Mouse (Mus musculus): Measurements from ENCODE around the gene Gm10570.

The Gm10570 gene

DNA sequence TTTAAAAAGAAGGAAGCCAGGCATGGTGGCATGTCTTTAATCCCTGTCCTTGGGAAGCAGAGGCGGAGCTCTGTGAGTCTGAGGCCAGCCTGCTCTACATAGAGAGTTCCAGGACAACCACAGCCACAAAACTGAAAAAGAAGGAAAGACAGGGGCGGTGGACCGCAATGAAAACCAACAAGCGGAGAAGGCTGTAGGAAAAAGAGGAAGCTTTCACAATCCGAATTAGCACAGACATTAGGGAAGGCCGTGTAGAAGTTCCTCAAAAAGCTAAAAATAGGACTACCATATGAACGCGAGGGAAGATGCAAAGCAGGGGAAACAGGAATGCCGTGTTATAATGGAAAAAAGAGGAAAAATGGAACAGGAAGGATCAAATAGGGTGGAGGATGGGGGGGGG is 24.6 kb downstream of the Gm10570 start:
- no peaks in the 10 kb centered on the region for H3K9me3 ChIP-seq (ENCODE audit: low read length)
- no peak overlapping the region for H3K4me3 ChIP-seq (replicated peaks; ENCODE audit: low read length)
- no peaks in the 10 kb centered on the region for H3K36me3 ChIP-seq (ENCODE audit: insufficient read depth, low read length)
- no peak for TF ChIP-seq CTCF (conservative IDR thresholded peaks at IDR 0.05; ENCODE audit: low read length)
- no peak for TF ChIP-seq NANOG (IDR thresholded peaks at IDR 0.05; ENCODE audit: borderline replicate concordance, low read length)
- TF ChIP-seq POU5F1 (IDR thresholded peaks at IDR 0.05; ENCODE audit: borderline replicate concordance, low read length): no peak
- H3K4me1 ChIP-seq (replicated peaks; ENCODE audit: low read depth, low read length): no peaks in the 10 kb centered on the region
- peaks cover 64% of the 10 kb centered on the region for H3K27me3 ChIP-seq (ENCODE audit: insufficient read depth, low read length)

DNA sequence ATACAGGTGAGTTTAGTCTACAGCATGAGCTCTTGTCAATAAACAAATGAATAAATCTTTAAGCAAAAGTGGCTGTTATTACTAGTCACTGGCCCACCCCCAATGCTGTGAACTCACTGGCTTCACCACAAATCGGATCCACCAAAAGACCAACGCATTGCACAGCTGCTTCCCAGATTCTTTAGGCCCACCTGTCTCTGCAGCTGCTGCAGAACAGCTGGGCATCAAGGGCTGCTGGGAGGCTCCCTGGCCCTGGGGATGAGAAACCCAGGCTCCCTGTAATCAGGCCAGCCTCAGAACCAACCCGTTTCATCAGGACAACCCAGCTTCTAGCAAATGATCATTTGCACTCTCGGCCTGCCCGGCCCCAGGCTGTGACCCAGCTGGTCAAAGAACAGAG is 25.6 kb downstream of the Gm10570 start:
- no peaks in the 10 kb centered on the region for H3K4me1 ChIP-seq (replicated peaks; ENCODE audit: low read depth, low read length)
- H3K4me3 ChIP-seq (replicated peaks; ENCODE audit: low read length): no peak overlapping the region
- no peaks in the 10 kb centered on the region for H3K9me3 ChIP-seq (ENCODE audit: low read length)
- TF ChIP-seq NANOG (IDR thresholded peaks at IDR 0.05; ENCODE audit: borderline replicate concordance, low read length) (no peak), POU5F1 (IDR thresholded peaks at IDR 0.05; ENCODE audit: borderline replicate concordance, low read length) (no peak), CTCF (conservative IDR thresholded peaks at IDR 0.05; ENCODE audit: low read length) (no peak)
- peaks cover 73% of the 10 kb centered on the region for H3K27me3 ChIP-seq (ENCODE audit: insufficient read depth, low read length)
- H3K36me3 ChIP-seq (ENCODE audit: insufficient read depth, low read length): no peaks in the 10 kb centered on the region

DNA sequence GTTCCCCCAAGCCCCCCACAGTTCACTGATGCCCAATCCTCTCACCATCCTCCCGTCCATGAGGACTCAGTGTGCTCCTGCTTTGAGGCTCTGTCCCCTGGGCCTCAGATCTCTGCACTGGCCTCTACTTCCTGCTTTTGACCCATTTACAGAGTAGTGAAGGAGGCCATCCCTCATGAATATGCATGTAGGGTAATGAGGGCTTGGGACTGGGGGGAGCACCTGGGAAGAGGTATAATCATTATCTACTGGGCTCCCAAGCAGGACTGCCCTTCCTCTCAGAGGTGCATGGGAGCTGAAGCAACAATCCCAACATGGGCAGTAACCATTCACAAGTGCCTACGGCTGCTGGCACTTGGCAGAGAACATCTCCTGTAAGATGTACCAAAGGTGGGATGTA is 29.4 kb downstream of the Gm10570 start, which contains the start of gene Serinc2:
Gene Serinc2, minus strand, starts transcription at position 101 of the 400 bp plus-strand sequence.
- Histone ChIP-seq H3K4me1 (replicated peaks; ENCODE audit: low read depth, low read length) (peaks cover 11% of the 10 kb centered on the region), H3K4me3 (replicated peaks; ENCODE audit: low read length) (no peak within 1 kb of the TSS), H3K27me3 (ENCODE audit: insufficient read depth, low read length) (peaks cover 83% of the 10 kb centered on the region), H3K36me3 (ENCODE audit: insufficient read depth, low read length) (no peaks in the 10 kb centered on the region), H3K9me3 (ENCODE audit: low read length) (no peaks in the 10 kb centered on the region)
- TF ChIP-seq POU5F1 (IDR thresholded peaks at IDR 0.05; ENCODE audit: borderline replicate concordance, low read length) (peak; percentile 59; the same call in 1 of the 2 replicates), CTCF (conservative IDR thresholded peaks at IDR 0.05; ENCODE audit: low read length) (no peak)

DNA sequence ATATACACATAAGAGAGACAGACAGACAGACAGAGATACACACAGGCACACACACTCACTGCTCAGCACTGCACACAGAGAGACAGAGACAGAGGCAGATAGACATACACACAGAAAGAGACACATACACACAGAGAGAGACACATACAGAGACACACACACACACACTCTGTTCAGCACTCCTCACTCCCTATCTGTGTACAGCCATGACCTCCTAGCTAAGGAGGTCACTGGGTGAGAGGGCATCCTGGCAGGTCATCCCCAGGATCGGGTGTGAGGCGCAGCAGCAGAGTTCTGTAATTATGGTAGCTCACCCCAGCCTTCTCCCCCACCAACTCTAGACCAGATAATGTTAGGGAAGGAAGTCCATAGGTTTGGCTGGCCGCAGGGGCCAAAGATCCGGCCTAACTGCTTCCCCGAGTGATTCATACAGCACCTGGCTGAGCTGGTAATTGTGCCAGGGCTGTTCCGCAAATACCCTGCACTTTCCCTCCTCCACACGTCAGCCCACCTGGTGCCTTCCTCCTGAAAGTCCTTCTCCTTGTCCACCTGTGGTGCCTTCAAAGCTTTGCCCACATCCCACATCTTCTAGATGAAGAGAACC is 31.8 kb downstream of the Gm10570 start:
- peaks cover 17% of the 10 kb centered on the region for H3K4me1 ChIP-seq (replicated peaks; ENCODE audit: low read depth, low read length)
- no peak overlapping the region for H3K4me3 ChIP-seq (replicated peaks; ENCODE audit: low read length)
- TF ChIP-seq POU5F1 (IDR thresholded peaks at IDR 0.05; ENCODE audit: borderline replicate concordance, low read length): no peak
- no peak for TF ChIP-seq NANOG (IDR thresholded peaks at IDR 0.05; ENCODE audit: borderline replicate concordance, low read length)
- TF ChIP-seq CTCF (conservative IDR thresholded peaks at IDR 0.05; ENCODE audit: low read length): no peak
- H3K36me3 ChIP-seq (ENCODE audit: insufficient read depth, low read length): no peaks in the 10 kb centered on the region
- peaks cover 90% of the 10 kb centered on the region for H3K27me3 ChIP-seq (ENCODE audit: insufficient read depth, low read length)
- no peaks in the 10 kb centered on the region for H3K9me3 ChIP-seq (ENCODE audit: low read length)

DNA sequence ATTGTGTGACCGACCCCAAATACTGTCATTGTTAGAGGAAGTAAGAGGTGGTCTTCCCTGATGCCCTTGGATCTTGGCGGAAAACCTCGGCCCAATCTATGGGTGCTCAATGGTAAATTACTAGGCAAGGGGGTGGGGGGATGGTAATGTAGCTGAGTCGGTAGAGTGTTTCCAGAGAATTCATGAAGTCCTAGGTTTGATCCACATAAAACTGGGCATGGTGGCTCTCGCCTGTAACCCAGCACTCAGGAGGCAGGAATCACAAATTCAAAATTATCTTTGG is 32.7 kb downstream of the Gm10570 start:
- H3K4me1 ChIP-seq (replicated peaks; ENCODE audit: low read depth, low read length): peaks cover 17% of the 10 kb centered on the region
- peaks cover 90% of the 10 kb centered on the region for H3K27me3 ChIP-seq (ENCODE audit: insufficient read depth, low read length)
- TF ChIP-seq NANOG (IDR thresholded peaks at IDR 0.05; ENCODE audit: borderline replicate concordance, low read length): no peak
- TF ChIP-seq POU5F1 (IDR thresholded peaks at IDR 0.05; ENCODE audit: borderline replicate concordance, low read length): no peak
- no peak for TF ChIP-seq CTCF (conservative IDR thresholded peaks at IDR 0.05; ENCODE audit: low read length)
- H3K4me3 ChIP-seq (replicated peaks; ENCODE audit: low read length): peak overlapping the region; percentile 84
- no peaks in the 10 kb centered on the region for H3K36me3 ChIP-seq (ENCODE audit: insufficient read depth, low read length)
- no peaks in the 10 kb centered on the region for H3K9me3 ChIP-seq (ENCODE audit: low read length)

DNA sequence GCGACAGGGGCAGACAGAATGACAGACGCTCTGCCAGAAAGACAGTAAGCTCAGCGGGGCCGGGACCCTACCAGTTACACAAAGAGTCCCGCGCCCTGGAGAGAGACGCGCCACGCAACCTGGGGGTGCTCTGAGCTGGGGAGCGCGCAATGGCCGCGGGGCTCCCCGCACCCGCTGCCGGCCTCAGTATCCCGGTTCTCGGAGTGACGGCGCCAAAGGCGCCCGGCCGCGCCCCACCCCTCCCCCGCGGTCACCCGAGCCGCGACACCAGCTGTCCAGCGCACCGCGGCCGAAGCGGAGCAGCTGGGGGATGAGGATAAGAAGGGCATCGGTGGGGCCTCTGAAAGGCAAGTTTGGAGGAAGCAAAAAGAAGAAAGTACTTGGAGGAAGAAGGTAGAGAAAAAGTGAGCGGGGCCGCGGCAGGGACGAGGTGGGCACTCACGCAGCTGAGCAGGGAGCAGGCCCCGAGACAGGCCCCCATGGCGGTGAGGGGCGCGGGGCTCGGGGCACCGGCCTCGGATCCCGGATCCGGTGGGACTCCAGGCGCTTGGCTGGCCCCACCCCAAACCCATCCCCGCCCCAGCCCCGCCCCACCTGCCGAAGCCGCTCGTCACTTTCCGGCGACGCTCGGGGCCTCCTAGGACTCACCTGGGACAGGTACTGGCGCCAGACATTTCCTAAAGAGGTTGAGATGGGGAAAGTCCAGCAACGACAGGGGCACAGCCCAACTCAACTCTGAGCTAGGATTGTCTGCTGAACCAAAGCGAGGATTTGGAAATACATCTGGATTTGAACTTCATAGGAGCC is 33.3 kb downstream of the Gm10570 start:
- Histone ChIP-seq H3K4me3 (replicated peaks; ENCODE audit: low read length) (peak overlapping the region; percentile 84), H3K4me1 (replicated peaks; ENCODE audit: low read depth, low read length) (peaks cover 17% of the 10 kb centered on the region), H3K27me3 (ENCODE audit: insufficient read depth, low read length) (peaks cover 88% of the 10 kb centered on the region), H3K36me3 (ENCODE audit: insufficient read depth, low read length) (no peaks in the 10 kb centered on the region), H3K9me3 (ENCODE audit: low read length) (no peaks in the 10 kb centered on the region)
- TF ChIP-seq CTCF (conservative IDR thresholded peaks at IDR 0.05; ENCODE audit: low read length) (no peak), NANOG (IDR thresholded peaks at IDR 0.05; ENCODE audit: borderline replicate concordance, low read length) (no peak), POU5F1 (IDR thresholded peaks at IDR 0.05; ENCODE audit: borderline replicate concordance, low read length) (no peak)

DNA sequence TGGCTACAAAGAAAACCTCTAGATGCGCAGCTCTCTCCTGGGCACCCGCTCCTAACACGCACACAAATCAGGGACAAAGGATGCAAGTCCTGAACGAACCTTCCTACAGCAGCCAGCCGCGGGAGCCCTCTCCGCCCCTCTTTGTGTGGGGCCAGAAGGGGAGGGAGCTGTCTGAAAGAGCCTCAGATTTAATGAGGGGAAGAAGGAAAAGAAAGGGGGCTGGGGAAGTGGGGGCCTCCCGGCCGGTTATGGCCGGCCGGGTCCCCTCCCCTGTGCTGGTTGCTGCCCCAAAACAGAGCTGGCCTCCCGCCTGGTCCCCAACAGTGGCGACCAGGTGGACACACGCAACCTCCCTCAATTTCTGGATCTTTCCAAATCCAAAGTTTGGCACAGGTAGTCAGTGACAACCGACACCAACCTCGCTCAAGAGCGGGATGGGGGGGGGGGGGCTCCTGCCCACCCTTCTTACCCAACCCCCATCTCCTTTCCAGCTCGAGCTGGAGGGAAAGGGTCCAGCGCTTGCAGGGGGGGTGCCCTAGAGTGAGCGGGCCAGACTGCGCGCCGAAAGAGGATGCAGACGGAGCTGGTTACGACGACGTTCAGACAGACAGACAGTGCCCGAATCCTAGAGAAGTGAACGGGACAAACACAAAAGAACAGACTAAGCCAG is 34.0 kb downstream of the Gm10570 start:
- Histone ChIP-seq H3K36me3 (ENCODE audit: insufficient read depth, low read length) (no peaks in the 10 kb centered on the region), H3K4me1 (replicated peaks; ENCODE audit: low read depth, low read length) (peaks cover 17% of the 10 kb centered on the region), H3K9me3 (ENCODE audit: low read length) (no peaks in the 10 kb centered on the region), H3K4me3 (replicated peaks; ENCODE audit: low read length) (peak overlapping the region; percentile 84), H3K27me3 (ENCODE audit: insufficient read depth, low read length) (peaks cover 90% of the 10 kb centered on the region)
- TF ChIP-seq POU5F1 (IDR thresholded peaks at IDR 0.05; ENCODE audit: borderline replicate concordance, low read length): no peak

DNA sequence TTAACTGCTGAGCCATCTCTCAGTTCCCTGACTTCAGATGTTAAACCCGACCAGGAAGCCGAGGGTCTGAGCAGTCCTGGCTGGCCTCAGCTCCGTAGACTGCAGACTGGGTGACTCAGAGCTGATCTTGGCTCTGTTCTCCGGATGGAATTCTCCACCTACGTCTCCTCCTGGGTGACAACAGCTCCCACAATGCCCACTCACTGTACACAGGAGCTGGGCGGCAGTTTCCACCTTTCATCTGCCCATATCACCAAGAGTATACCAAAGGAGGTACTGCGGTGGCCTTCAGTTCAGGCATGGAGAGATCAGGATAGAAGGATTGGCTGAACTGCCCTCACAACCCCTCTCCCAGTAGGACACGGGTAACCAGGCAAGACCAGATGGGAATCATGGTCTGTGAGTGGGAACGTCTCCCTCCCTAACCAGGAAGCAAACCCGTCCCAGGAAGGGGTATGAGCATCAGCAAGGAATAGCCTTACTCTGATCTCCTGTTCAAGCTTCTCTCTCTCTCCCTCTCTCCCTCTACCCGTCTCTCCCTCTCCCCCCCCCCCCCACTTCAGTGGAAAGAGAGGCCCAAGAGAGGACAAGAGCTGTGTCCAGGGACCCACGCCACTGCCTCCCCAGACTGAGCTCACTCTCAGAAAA is 34.7 kb downstream of the Gm10570 start:
- peak overlapping the region; percentile 84 for H3K4me3 ChIP-seq (replicated peaks; ENCODE audit: low read length)
- no peaks in the 10 kb centered on the region for H3K36me3 ChIP-seq (ENCODE audit: insufficient read depth, low read length)
- peaks cover 17% of the 10 kb centered on the region for H3K4me1 ChIP-seq (replicated peaks; ENCODE audit: low read depth, low read length)
- H3K9me3 ChIP-seq (ENCODE audit: low read length): no peaks in the 10 kb centered on the region
- peaks cover 88% of the 10 kb centered on the region for H3K27me3 ChIP-seq (ENCODE audit: insufficient read depth, low read length)
- no peak for TF ChIP-seq CTCF (conservative IDR thresholded peaks at IDR 0.05; ENCODE audit: low read length)
- TF ChIP-seq POU5F1 (IDR thresholded peaks at IDR 0.05; ENCODE audit: borderline replicate concordance, low read length): no peak
- no peak for TF ChIP-seq NANOG (IDR thresholded peaks at IDR 0.05; ENCODE audit: borderline replicate concordance, low read length)
